Mouse (Mus musculus) neutrophil, adult 59 days (primary cell): ENCODE data around the gene Gpr150. TPM values are rescaled to one million over a fixed set of nuclear protein-coding genes. Genes with fewer than 3 reads are reported as not detected.

ENCODE experiments used
- total RNA-seq, 2 experiments: library from RNA; stranded (reverse); gene quantifications; 1 replicate in 1 of 2; 2 replicates in 1 of 2; pipeline ENCODE4 v1.2.4; 2023

Gene Gpr150
- total RNA-seq: under 1 TPM in 1 of 2 experiments, not detected in 1; 0.16 TPM

GRCm38 (mm10) chr13:76056896-76057266 lies at the start of gene Gpr150:
Gene Gpr150 (minus strand): TSS chr13:76056996.

GRCm38 (mm10) chr13:76098493-76099303 lies 41.9 kb upstream of the Gpr150 start, which contains the start of the genes Arsk and Ttc37:
Gene Arsk (minus strand): TSS chr13:76098660.
Gene Ttc37 (plus strand): TSS chr13:76098734.

GRCm38 (mm10) chr13:76017974-76018843 lies 38.6 kb downstream of the Gpr150 start, which contains the start of gene Rfesd:
Gene Rfesd (minus strand): TSS chr13:76018719.

Other genes with a start within 250 kb of the Gpr150 start
- 100 to 1,000 TPM; 269 to 315 TPM for gene Glrx, start 217.1 kb downstream of the Gpr150 start, total RNA-seq
- gene Rhobtb3, start 113.1 kb downstream of the Gpr150 start, total RNA-seq: 1 to 10 TPM in 1 of 2 experiments, under 1 TPM in 1; 0.51 to 1.4 TPM
- gene Spata9, start 89.8 kb downstream of the Gpr150 start, total RNA-seq: not detected
- 1 to 10 TPM; 6.4 to 7.6 TPM for gene Rfesd, start 38.3 kb downstream of the Gpr150 start, total RNA-seq
- 1 to 10 TPM; 5.9 to 7.7 TPM for gene Arsk, start 41.7 kb upstream of the Gpr150 start, total RNA-seq
- 10 to 100 TPM in 1 of 2 experiments, 1 to 10 TPM in 1; 7.9 to 10.5 TPM for gene Ttc37, start 41.7 kb upstream of the Gpr150 start, total RNA-seq
- not detected for gene Fam81b, start 248.1 kb upstream of the Gpr150 start, total RNA-seq